Mouse (Mus musculus): Measurements from ENCODE around the gene Rsrc1. TPM values are rescaled to one million over a fixed set of nuclear protein-coding genes. Genes with fewer than 3 reads are reported as not detected.

Gene Rsrc1
- polyA plus RNA-seq, 1 experiment, result 57.4 TPM

DNA sequence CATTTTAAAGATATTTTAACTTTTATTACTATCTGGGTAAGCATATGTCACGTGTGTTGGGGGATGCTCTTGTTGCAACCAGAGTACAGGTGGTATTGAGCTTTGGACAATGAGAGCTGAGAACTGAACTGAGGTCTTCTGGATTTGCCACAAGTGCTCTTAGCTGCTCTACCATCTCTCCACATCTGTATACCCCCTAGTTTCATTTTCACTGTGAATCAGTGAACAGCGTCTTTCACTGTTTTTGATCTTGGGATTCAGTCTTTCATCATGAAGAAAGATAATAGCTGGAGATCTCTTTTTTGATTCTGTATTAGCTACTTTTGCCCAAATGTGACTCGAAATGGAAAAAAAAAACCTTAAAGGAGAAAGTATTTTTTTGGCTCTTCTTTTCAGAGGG, 127.2 kb downstream of the Rsrc1 start:
- H3K9ac ChIP-seq (ENCODE audit: low read depth, poor library complexity, severe bottlenecking), result no peak overlapping the region
- H3K4me3 ChIP-seq (ENCODE audit: low read depth, low read length), result no peak overlapping the region
- H3K27me3 ChIP-seq (ENCODE audit: control insufficient read depth, insufficient read depth, low read length, poor library complexity, severe bottlenecking), result no peaks in the 10 kb centered on the region
- no peak overlapping the region for H3K27ac ChIP-seq (ENCODE audit: insufficient read depth, low read length)
- H3K4me1 ChIP-seq (ENCODE audit: control insufficient read depth, insufficient read depth, low read length), result no peaks in the 10 kb centered on the region
- TF ChIP-seq EP300 (IDR thresholded peaks at IDR 0.05; ENCODE audit: insufficient read depth, low read depth, low read length), result no peak
- no peak for TF ChIP-seq CTCF (IDR thresholded peaks at IDR 0.05; ENCODE audit: low read depth, low read length)
- TF ChIP-seq POLR2A (IDR thresholded peaks at IDR 0.05; ENCODE audit: insufficient read depth, low read length), result no peak
- peaks cover 5% of the 10 kb centered on the region; the same call in 1 of the 2 replicates for H3K9me3 ChIP-seq (replicated peaks; ENCODE audit: control insufficient read depth, insufficient read depth, low read length, poor library complexity, severe bottlenecking)
- no peaks in the 10 kb centered on the region for H3K36me3 ChIP-seq (ENCODE audit: control insufficient read depth, insufficient read depth, low read length, poor library complexity, severe bottlenecking)

DNA sequence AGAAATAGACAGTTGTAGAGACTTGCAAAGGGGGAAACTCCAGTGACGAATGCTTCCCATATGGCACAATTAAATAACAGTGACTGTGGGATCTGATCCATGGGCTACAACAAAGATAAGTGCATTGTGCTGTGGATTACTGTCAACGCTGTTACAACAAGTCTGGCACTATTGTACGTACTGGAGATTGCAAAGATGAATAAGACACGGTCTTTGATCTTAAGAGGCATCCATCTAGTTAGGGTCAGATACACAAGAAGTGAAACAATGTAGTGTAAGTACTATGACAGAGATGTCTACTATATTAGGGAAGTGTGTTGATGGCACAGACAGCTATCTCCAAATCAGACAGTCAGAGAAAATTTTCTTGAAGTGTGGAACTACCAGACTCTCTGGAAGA, 135.1 kb downstream of the Rsrc1 start:
- Histone ChIP-seq H3K27ac (ENCODE audit: insufficient read depth, low read length) (no peak overlapping the region), H3K4me3 (ENCODE audit: low read depth, low read length) (no peak overlapping the region), H3K9me3 (replicated peaks; ENCODE audit: control insufficient read depth, insufficient read depth, low read length, poor library complexity, severe bottlenecking) (no peaks in the 10 kb centered on the region), H3K36me3 (ENCODE audit: control insufficient read depth, insufficient read depth, low read length, poor library complexity, severe bottlenecking) (no peaks in the 10 kb centered on the region), H3K4me1 (ENCODE audit: control insufficient read depth, insufficient read depth, low read length) (no peaks in the 10 kb centered on the region), H3K9ac (ENCODE audit: low read depth, poor library complexity, severe bottlenecking) (no peak overlapping the region), H3K27me3 (ENCODE audit: control insufficient read depth, insufficient read depth, low read length, poor library complexity, severe bottlenecking) (no peaks in the 10 kb centered on the region)
- TF ChIP-seq EP300 (IDR thresholded peaks at IDR 0.05; ENCODE audit: insufficient read depth, low read depth, low read length), result no peak
- no peak for TF ChIP-seq POLR2A (IDR thresholded peaks at IDR 0.05; ENCODE audit: insufficient read depth, low read length)
- TF ChIP-seq CTCF (IDR thresholded peaks at IDR 0.05; ENCODE audit: low read depth, low read length), result no peak

DNA sequence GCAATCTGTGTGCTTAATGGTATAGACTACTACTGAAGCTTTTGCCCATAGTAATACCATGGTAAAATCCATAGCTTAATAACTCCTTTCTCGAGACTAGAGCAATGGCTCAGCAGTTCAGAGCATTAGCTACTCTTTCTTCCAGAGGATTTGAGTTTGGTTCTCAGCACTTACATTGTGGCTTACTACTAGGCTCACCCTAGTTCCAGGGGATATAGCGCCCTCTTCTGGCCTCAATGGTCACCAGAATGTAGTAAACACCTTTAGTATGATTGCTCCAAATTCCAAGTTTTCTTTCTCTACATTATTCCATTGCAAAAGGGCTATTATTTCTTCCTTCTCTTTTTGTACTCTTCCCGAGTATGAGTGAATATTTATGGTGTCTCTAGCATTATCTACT, 151.3 kb downstream of the Rsrc1 start:
- H3K4me1 ChIP-seq (ENCODE audit: control insufficient read depth, insufficient read depth, low read length), result no peaks in the 10 kb centered on the region
- no peaks in the 10 kb centered on the region for H3K27me3 ChIP-seq (ENCODE audit: control insufficient read depth, insufficient read depth, low read length, poor library complexity, severe bottlenecking)
- TF ChIP-seq POLR2A (IDR thresholded peaks at IDR 0.05; ENCODE audit: insufficient read depth, low read length), result no peak
- TF ChIP-seq CTCF (IDR thresholded peaks at IDR 0.05; ENCODE audit: low read depth, low read length), result no peak
- no peak overlapping the region for H3K4me3 ChIP-seq (ENCODE audit: low read depth, low read length)
- H3K9ac ChIP-seq (ENCODE audit: low read depth, poor library complexity, severe bottlenecking), result no peak overlapping the region
- no peaks in the 10 kb centered on the region for H3K36me3 ChIP-seq (ENCODE audit: control insufficient read depth, insufficient read depth, low read length, poor library complexity, severe bottlenecking)
- no peaks in the 10 kb centered on the region for H3K9me3 ChIP-seq (replicated peaks; ENCODE audit: control insufficient read depth, insufficient read depth, low read length, poor library complexity, severe bottlenecking)
- H3K27ac ChIP-seq (ENCODE audit: insufficient read depth, low read length), result no peak overlapping the region

DNA sequence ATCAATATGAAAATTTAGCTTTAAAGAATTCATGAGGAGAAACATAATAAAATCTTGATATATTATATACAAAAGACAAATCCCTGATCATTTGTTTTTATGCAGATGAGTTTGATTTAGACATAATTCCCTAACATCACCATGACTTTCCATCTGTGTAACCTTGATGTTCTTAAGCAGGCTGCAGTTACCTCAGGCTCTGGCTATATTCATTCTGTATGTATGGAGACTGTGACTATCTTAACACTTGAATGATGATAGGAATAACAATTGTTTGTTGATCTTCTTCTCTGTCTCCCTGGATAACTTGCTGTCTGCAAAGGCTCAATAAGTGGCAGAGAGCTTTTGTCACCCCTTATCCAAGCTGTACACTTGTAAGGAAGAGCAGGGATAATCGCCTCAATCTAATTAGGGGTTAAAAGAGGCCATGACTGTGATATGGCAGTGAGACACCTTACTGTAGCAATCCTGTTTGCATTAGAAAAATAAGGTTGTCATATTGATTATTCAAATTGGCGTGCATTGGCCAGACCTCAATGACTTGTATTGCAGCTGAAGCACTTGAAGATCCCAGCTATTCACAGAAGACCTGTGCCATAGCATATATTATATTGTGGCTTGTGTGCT, 154.7 kb downstream of the Rsrc1 start:
- Histone ChIP-seq H3K27me3 (ENCODE audit: control insufficient read depth, insufficient read depth, low read length, poor library complexity, severe bottlenecking) (no peaks in the 10 kb centered on the region), H3K4me3 (ENCODE audit: low read depth, low read length) (no peak overlapping the region), H3K4me1 (ENCODE audit: control insufficient read depth, insufficient read depth, low read length) (no peaks in the 10 kb centered on the region), H3K27ac (ENCODE audit: insufficient read depth, low read length) (no peak overlapping the region), H3K36me3 (ENCODE audit: control insufficient read depth, insufficient read depth, low read length, poor library complexity, severe bottlenecking) (no peaks in the 10 kb centered on the region), H3K9ac (ENCODE audit: low read depth, poor library complexity, severe bottlenecking) (no peak overlapping the region), H3K9me3 (replicated peaks; ENCODE audit: control insufficient read depth, insufficient read depth, low read length, poor library complexity, severe bottlenecking) (no peaks in the 10 kb centered on the region)
- TF ChIP-seq CTCF (IDR thresholded peaks at IDR 0.05; ENCODE audit: low read depth, low read length) (no peak), EP300 (IDR thresholded peaks at IDR 0.05; ENCODE audit: insufficient read depth, low read depth, low read length) (no peak), POLR2A (IDR thresholded peaks at IDR 0.05; ENCODE audit: insufficient read depth, low read length) (no peak)

DNA sequence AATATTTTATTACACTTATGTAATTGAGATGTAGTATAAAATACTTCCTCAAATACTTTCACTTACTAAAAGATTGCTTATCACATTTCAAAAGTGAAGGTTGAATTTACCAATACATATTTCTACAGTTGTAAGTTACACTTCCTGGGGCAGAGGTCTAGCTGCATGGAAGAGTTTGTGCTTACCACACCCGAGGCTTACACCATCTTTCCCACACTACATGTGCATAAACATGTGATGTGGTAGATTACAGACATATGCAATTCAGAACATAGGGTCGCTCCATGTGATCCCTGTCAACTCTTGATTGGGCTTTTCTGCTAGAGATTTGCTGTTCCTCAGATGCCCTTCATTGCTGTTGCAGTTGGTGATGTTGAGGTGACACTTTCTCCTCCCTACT, 163.8 kb downstream of the Rsrc1 start:
- TF ChIP-seq POLR2A (IDR thresholded peaks at IDR 0.05; ENCODE audit: insufficient read depth, low read length) (no peak), CTCF (IDR thresholded peaks at IDR 0.05; ENCODE audit: low read depth, low read length) (no peak), EP300 (IDR thresholded peaks at IDR 0.05; ENCODE audit: insufficient read depth, low read depth, low read length) (no peak)
- Histone ChIP-seq H3K27ac (ENCODE audit: insufficient read depth, low read length) (no peak overlapping the region), H3K9ac (ENCODE audit: low read depth, poor library complexity, severe bottlenecking) (no peak overlapping the region), H3K36me3 (ENCODE audit: control insufficient read depth, insufficient read depth, low read length, poor library complexity, severe bottlenecking) (no peaks in the 10 kb centered on the region), H3K9me3 (replicated peaks; ENCODE audit: control insufficient read depth, insufficient read depth, low read length, poor library complexity, severe bottlenecking) (no peaks in the 10 kb centered on the region), H3K27me3 (ENCODE audit: control insufficient read depth, insufficient read depth, low read length, poor library complexity, severe bottlenecking) (no peaks in the 10 kb centered on the region), H3K4me1 (ENCODE audit: control insufficient read depth, insufficient read depth, low read length) (no peaks in the 10 kb centered on the region), H3K4me3 (ENCODE audit: low read depth, low read length) (no peak overlapping the region)

DNA sequence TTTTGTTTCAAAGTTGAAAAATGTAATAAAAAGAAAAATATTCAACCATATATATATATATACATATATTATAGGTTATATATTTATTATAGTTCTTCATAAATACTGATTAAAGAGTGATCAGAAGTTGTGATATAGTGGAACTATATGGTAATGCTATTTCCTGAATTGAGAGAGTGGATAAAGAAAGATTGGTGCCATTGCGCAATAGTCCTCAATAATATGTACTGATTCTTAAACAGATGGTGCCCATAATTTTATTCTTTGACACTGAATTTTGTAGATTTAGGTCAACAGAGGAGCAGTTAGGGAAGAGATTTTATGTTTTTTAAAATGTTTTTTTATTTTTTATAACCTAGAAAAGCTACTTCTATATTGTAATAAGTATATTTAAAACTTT, 165.1 kb downstream of the Rsrc1 start:
- Histone ChIP-seq H3K9me3 (replicated peaks; ENCODE audit: control insufficient read depth, insufficient read depth, low read length, poor library complexity, severe bottlenecking) (no peaks in the 10 kb centered on the region), H3K27ac (ENCODE audit: insufficient read depth, low read length) (no peak overlapping the region), H3K9ac (ENCODE audit: low read depth, poor library complexity, severe bottlenecking) (no peak overlapping the region), H3K27me3 (ENCODE audit: control insufficient read depth, insufficient read depth, low read length, poor library complexity, severe bottlenecking) (no peaks in the 10 kb centered on the region), H3K4me1 (ENCODE audit: control insufficient read depth, insufficient read depth, low read length) (no peaks in the 10 kb centered on the region), H3K36me3 (ENCODE audit: control insufficient read depth, insufficient read depth, low read length, poor library complexity, severe bottlenecking) (no peaks in the 10 kb centered on the region), H3K4me3 (ENCODE audit: low read depth, low read length) (no peak overlapping the region)
- no peak for TF ChIP-seq POLR2A (IDR thresholded peaks at IDR 0.05; ENCODE audit: insufficient read depth, low read length)
- TF ChIP-seq EP300 (IDR thresholded peaks at IDR 0.05; ENCODE audit: insufficient read depth, low read depth, low read length), result no peak
- TF ChIP-seq CTCF (IDR thresholded peaks at IDR 0.05; ENCODE audit: low read depth, low read length), result no peak
